Mouse (Mus musculus) heart, postnatal 0 days (tissue): ENCODE data around the gene Ruvbl2. TPM values are rescaled to one million over a fixed set of nuclear protein-coding genes. Genes with fewer than 3 reads are reported as not detected.

Experiments
- ATAC-seq: fragments of 200-750 bp; cut with Nextera tagmentation; 2 replicates; pipeline ENCODE4 v1.8.0; 2017; ENCODE audit warnings: low read depth, moderate number of reproducible peaks, moderate library complexity; ENCODE audit not compliant: insufficient read depth
- DNase-seq: peaks from one replicate; pipeline ENCODE4 v3.0.0-alpha.2; 2016; ENCODE audit warnings: low spot score
- H3K27ac ChIP-seq: fragments of 300-500 bp; sonication (generic); 2 replicates; pipeline ENCODE4 v1.5.1; 2014; ENCODE audit warnings: low read depth, mild to moderate bottlenecking
- H3K27me3 ChIP-seq: fragments of 300-500 bp; sonication (generic); 2 replicates; pipeline ENCODE4 v1.6.1; 2014; ENCODE audit warnings: low read length, mixed read lengths; ENCODE audit not compliant: control insufficient read depth, insufficient read depth
- H3K36me3 ChIP-seq: fragments of 300-500 bp; sonication (generic); replicated peaks from 2 replicates; pipeline ENCODE4 v1.6.1; 2014; ENCODE audit warnings: low read length, mixed read lengths; ENCODE audit not compliant: control insufficient read depth, insufficient read depth
- H3K4me1 ChIP-seq: fragments of 300-500 bp; sonication (generic); 2 replicates; pipeline ENCODE4 v1.6.1; 2014; ENCODE audit warnings: antibody characterized with exemption; ENCODE audit not compliant: control insufficient read depth, insufficient read depth
- H3K4me2 ChIP-seq: fragments of 300-500 bp; sonication (generic); 2 replicates; pipeline ENCODE4 v1.6.1; 2014; ENCODE audit warnings: low read depth, mild to moderate bottlenecking, low read length, moderate library complexity
- H3K4me3 ChIP-seq: fragments of 300-500 bp; sonication (generic); 2 replicates; pipeline ENCODE4 v1.5.1; 2014; ENCODE audit warnings: low read depth, low read length
- H3K9ac ChIP-seq: fragments of 300-500 bp; sonication (generic); replicated peaks from 2 replicates; pipeline ENCODE4 v1.6.1; 2014; ENCODE audit warnings: low read depth, low read length, mixed read lengths
- H3K9me3 ChIP-seq: fragments of 300-500 bp; sonication (generic); replicated peaks from 2 replicates; pipeline ENCODE4 v1.6.1; 2016; ENCODE audit warnings: low read length; ENCODE audit not compliant: control insufficient read depth
- CTCF ChIP-seq: IDR thresholded peaks from 2 replicates; pipeline ENCODE4 v1.5.1; 2016; ENCODE audit warnings: antibody characterized with exemption, control low read depth, low read depth
- EP300 ChIP-seq: IDR thresholded peaks from 2 replicates; pipeline ENCODE4 v1.6.1; 2016; ENCODE audit warnings: antibody characterized with exemption, low read depth
- WGBS: fragments of 180-500 bp; shearing (Covaris S2); extraction: QIAGEN DNeasy Blood & Tissue Kit; methylation state at CpG from one replicate; pipeline ENCODE4 v1.1.7; 2014; 5-methylcytosine and 5-hydroxymethylcytosine counted together
- polyA plus RNA-seq: library from polyadenylated mRNA; unstranded; fragments of >200 nt; fragmentation: Nextera tagmentation; extraction: Ambion mirVana; gene quantifications from 2 replicates; pipeline ENCODE4 v1.2.1, GENCODE M21; 2015
- total RNA-seq: library from RNA; depleted of rRNA; stranded (reverse); fragments of >200 nt; gene quantifications from 2 replicates; pipeline ENCODE4 v1.2.3, GENCODE M21; 2014; ENCODE audit warnings: low replicate concordance

Gene Ruvbl2
- total and polyA plus RNA-seq, 2 experiments from 2014 or later, result 31.0 to 76.9 TPM

- DNase-seq, result peak; percentile 51
- peak overlapping the region; percentile 52 for H3K4me2 ChIP-seq
- H3K36me3 ChIP-seq, result no peaks in the 10 kb centered on the region
- H3K27me3 ChIP-seq, result no peaks in the 10 kb centered on the region
- WGBS, result 61% methylated on average over 16 of the region's 16 CpGs
- TF ChIP-seq EP300, result no peak
- no peak for TF ChIP-seq CTCF
- H3K4me3 ChIP-seq, result peak overlapping the region; percentile 19; the same call in 1 of the 2 replicates
- H3K27ac ChIP-seq, result no peak overlapping the region
- no peaks in the 10 kb centered on the region for H3K4me1 ChIP-seq
- H3K9ac ChIP-seq, result 0 out of 2 replicates have a peak overlapping the region, but pooled peaks have one; percentile 38
- no peaks in the 10 kb centered on the region for H3K9me3 ChIP-seq
- peak; percentile 40; the same call in 1 of the 2 replicates for ATAC-seq
These were observed 37.5 kb upstream of the Ruvbl2 start for GRCm38 (mm10) chr7:45475291-45475969.

GRCm38 (mm10) chr7:45470869-45471268 lies 33.0 kb upstream of the Ruvbl2 start:
- Histone ChIP-seq H3K9ac (no peak overlapping the region), H3K27ac (no peak overlapping the region), H3K4me2 (no peak overlapping the region), H3K36me3 (no peaks in the 10 kb centered on the region), H3K27me3 (no peaks in the 10 kb centered on the region), H3K9me3 (no peaks in the 10 kb centered on the region), H3K4me3 (no peak overlapping the region), H3K4me1 (peaks cover 9% of the 10 kb centered on the region)
- ATAC-seq, result no peak
- WGBS, result under 1% methylated on average over 3 of the region's 3 CpGs
- TF ChIP-seq EP300, result no peak
- peak; percentile 69 for TF ChIP-seq CTCF
- DNase-seq, result peak; percentile 84

- Histone ChIP-seq H3K9me3 (no peaks in the 10 kb centered on the region), H3K4me1 (peaks cover 12% of the 10 kb centered on the region), H3K27ac (no peak overlapping the region), H3K9ac (no peak overlapping the region), H3K27me3 (no peaks in the 10 kb centered on the region), H3K36me3 (peaks cover 23% of the 10 kb centered on the region), H3K4me2 (peak overlapping the region; percentile 90), H3K4me3 (peak overlapping the region; percentile 87)
- no peak for DNase-seq
- peak; percentile 18 for ATAC-seq
- WGBS, result 37% methylated on average over 7 of the region's 7 CpGs
- TF ChIP-seq EP300 (no peak), CTCF (no peak)
These were observed 29.3 kb upstream of the Ruvbl2 start for GRCm38 (mm10) chr7:45467090-45467670.

- TF ChIP-seq EP300 (no peak), CTCF (0 out of 2 replicates have a peak, but pooled peaks have one; percentile 6)
- Histone ChIP-seq H3K4me3 (peak within 1 kb of the TSS; percentile 87), H3K27me3 (no peaks in the 10 kb centered on the region), H3K27ac (peak within 1 kb of the TSS; percentile 72), H3K9me3 (no peaks in the 10 kb centered on the region), H3K9ac (peak within 1 kb of the TSS; percentile 75), H3K4me2 (peak within 1 kb of the TSS; percentile 90), H3K36me3 (peaks cover 23% of the 10 kb centered on the region), H3K4me1 (peaks cover 12% of the 10 kb centered on the region)
- under 1% methylated on average over 42 of the region's 58 CpGs for WGBS
- DNase-seq (peak; percentile 98), ATAC-seq (peak; percentile 91)
These were observed 28.6 kb upstream of the Ruvbl2 start, which contains the start of gene Bax for GRCm38 (mm10) chr7:45466283-45467089. Gene Bax, minus strand, starts transcription at chr7:45466898.

GRCm38 (mm10) chr7:45465549-45465948 lies 27.7 kb upstream of the Ruvbl2 start:
- H3K4me2 ChIP-seq, result peak overlapping the region; percentile 90
- ATAC-seq, result no peak
- H3K36me3 ChIP-seq, result peaks cover 23% of the 10 kb centered on the region
- H3K27ac ChIP-seq, result no peak overlapping the region
- 77% methylated on average over 9 of the region's 9 CpGs for WGBS
- no peak for DNase-seq
- peaks cover 16% of the 10 kb centered on the region for H3K4me1 ChIP-seq
- H3K4me3 ChIP-seq, result peak overlapping the region; percentile 87
- no peaks in the 10 kb centered on the region for H3K9me3 ChIP-seq
- no peaks in the 10 kb centered on the region for H3K27me3 ChIP-seq
- H3K9ac ChIP-seq, result no peak overlapping the region
- TF ChIP-seq CTCF, result no peak
- no peak for TF ChIP-seq EP300
